Mouse (Mus musculus) urinary bladder, postnatal 36 days (tissue): ENCODE data around the gene Crmp1.
A peak's percentile ranks its signal among the peaks of the same experiment; 100 is the strongest.

ENCODE experiments used
- DNase-seq, 2 experiments: peaks; one replicate each; pipeline ENCODE4 v3.0.0; 2022; ENCODE audit warnings: low spot score in 2 of 2, mixed read lengths in 1 of 2

Gene Crmp1

GRCm38 (mm10) chr5:37240550-37240949 lies 1.2 kb upstream of the Crmp1 start:
- no peak for DNase-seq

GRCm38 (mm10) chr5:37241224-37241623 lies 516 bp upstream of the Crmp1 start:
- DNase-seq = no peak

- DNase-seq = no peak
Observed at GRCm38 (mm10) chr5:37242360-37243168, 824 bp downstream of the Crmp1 start.

GRCm38 (mm10) chr5:37243169-37243886 lies 1.6 kb downstream of the Crmp1 start:
- DNase-seq = peak; percentile 11 to 31

- DNase-seq = no peak
Observed at GRCm38 (mm10) chr5:37244161-37244560, 2.4 kb downstream of the Crmp1 start.

- no peak for DNase-seq
Observed at GRCm38 (mm10) chr5:37244666-37245242, 3.0 kb downstream of the Crmp1 start.

- no peak for DNase-seq
Observed at GRCm38 (mm10) chr5:37245651-37246050, 3.9 kb downstream of the Crmp1 start.

- DNase-seq = no peak
Observed at GRCm38 (mm10) chr5:37246138-37246910, 4.6 kb downstream of the Crmp1 start.

GRCm38 (mm10) chr5:37247456-37247855 lies 5.7 kb downstream of the Crmp1 start:
- DNase-seq = no peak

- no peak for DNase-seq
Observed at GRCm38 (mm10) chr5:37248870-37249269, 7.1 kb downstream of the Crmp1 start.

- no peak for DNase-seq
Observed at GRCm38 (mm10) chr5:37251596-37251995, 9.9 kb downstream of the Crmp1 start.

- no peak for DNase-seq
Observed at GRCm38 (mm10) chr5:37252101-37252804, 10.5 kb downstream of the Crmp1 start.

GRCm38 (mm10) chr5:37254523-37254922 lies 12.8 kb downstream of the Crmp1 start:
- DNase-seq = no peak

- no peak for DNase-seq
Observed at GRCm38 (mm10) chr5:37256823-37257222, 15.1 kb downstream of the Crmp1 start.

GRCm38 (mm10) chr5:37257243-37257642 lies 15.5 kb downstream of the Crmp1 start:
- DNase-seq = no peak

GRCm38 (mm10) chr5:37261734-37262133 lies 20.0 kb downstream of the Crmp1 start:
- DNase-seq = no peak

- DNase-seq = no peak
Observed at GRCm38 (mm10) chr5:37263816-37264215, 22.1 kb downstream of the Crmp1 start.

GRCm38 (mm10) chr5:37281021-37281420 lies 39.3 kb downstream of the Crmp1 start:
- DNase-seq = no peak

- no peak for DNase-seq
Observed at GRCm38 (mm10) chr5:37288374-37288773, 46.6 kb downstream of the Crmp1 start.

- DNase-seq = peak in 1 of 2 experiments; percentile 9
Observed at GRCm38 (mm10) chr5:37289236-37289635, 47.5 kb downstream of the Crmp1 start.

- no peak for DNase-seq
Observed at GRCm38 (mm10) chr5:37290983-37291382, 49.2 kb downstream of the Crmp1 start.
